8 mouse cellular contexts compared by ENCODE assay signal in genomic region chr5:77309924-77310772, GRCm38 (mm10). TPM values are rescaled to one million over a fixed set of nuclear protein-coding genes. Genes with fewer than 3 reads are reported as not detected.
A peak's percentile ranks its signal among the peaks of the same experiment; 100 is the strongest.
DNase-seq lines count a peak whose midpoint lies in the region; ATAC-seq and TF ChIP-seq lines count a peak whose summit lies in the region.

Noa1 (minus strand) TSS chr5:77310084.
Polr2b (plus strand) TSS chr5:77310147.

- DNase-seq in 3134 (ENCODE audit: extremely low read depth, insufficient read length, low spot score) = peak; percentile 96
- peak; percentile 99 for DNase-seq in adrenal gland, postnatal 36 days
- DNase-seq in heart, adult 18-20 months = peak; percentile 99 to 100
- peak; percentile 99 for DNase-seq in kidney, adult 2 months
- peak; percentile 97 for DNase-seq in spleen, adult 2 months (ENCODE audit: low read depth in 1 of 2, low spot score in 2 of 2)

- H3K9me3 ChIP-seq in embryonic facial prominence, embryonic 13.5 days = no peaks in the 10 kb centered on the region
- no peaks in the 10 kb centered on the region for H3K9me3 ChIP-seq in limb, embryonic 12.5 days
- H3K9me3 ChIP-seq in midbrain, embryonic 15.5 days = no peaks in the 10 kb centered on the region

- H3K4me3 ChIP-seq in embryonic facial prominence, embryonic 13.5 days = peak within 1 kb of the TSS; percentile 82
- peak within 1 kb of the TSS; percentile 83 for H3K4me3 ChIP-seq in kidney, adult 2 months (ENCODE audit: insufficient read depth, low read depth, low read length)
- H3K4me3 ChIP-seq in limb, embryonic 12.5 days (replicated peaks) = peak within 1 kb of the TSS; percentile 91
- H3K4me3 ChIP-seq in midbrain, embryonic 15.5 days = peak within 1 kb of the TSS; percentile 99
- H3K4me3 ChIP-seq in spleen, adult 2 months (ENCODE audit: extremely low read depth, insufficient read depth, insufficient read length) = peak within 1 kb of the TSS; percentile 94

- peak within 1 kb of the TSS; percentile 95 for H3K27ac ChIP-seq in embryonic facial prominence, embryonic 13.5 days
- H3K27ac ChIP-seq in kidney, adult 2 months (ENCODE audit: insufficient read depth, low read depth, low read length) = peak within 1 kb of the TSS; percentile 67
- H3K27ac ChIP-seq in limb, embryonic 12.5 days = peak within 1 kb of the TSS; percentile 94
- peak within 1 kb of the TSS; percentile 94 for H3K27ac ChIP-seq in midbrain, embryonic 15.5 days
- H3K27ac ChIP-seq in spleen, adult 2 months (ENCODE audit: insufficient read depth, low read length) = peak within 1 kb of the TSS; percentile 79

- H3K36me3 ChIP-seq in embryonic facial prominence, embryonic 13.5 days = peaks cover 47% of the 10 kb centered on the region
- H3K36me3 ChIP-seq in kidney, adult 2 months (ENCODE audit: control insufficient read depth, insufficient read depth, low read length) = peaks cover 2% of the 10 kb centered on the region; the same call in 1 of the 2 replicates
- peaks cover 48% of the 10 kb centered on the region for H3K36me3 ChIP-seq in limb, embryonic 12.5 days
- peaks cover 28% of the 10 kb centered on the region; the same call in 1 of the 2 replicates for H3K36me3 ChIP-seq in midbrain, embryonic 15.5 days (replicated peaks)
- peaks cover 17% of the 10 kb centered on the region for H3K36me3 ChIP-seq in spleen, adult 2 months (ENCODE audit: control insufficient read depth, insufficient read depth, low read length)

- H3K9ac ChIP-seq in embryonic facial prominence, embryonic 13.5 days = peak within 1 kb of the TSS; percentile 93
- H3K9ac ChIP-seq in limb, embryonic 12.5 days (replicated peaks) = peak within 1 kb of the TSS; percentile 84
- peak within 1 kb of the TSS; percentile 74 for H3K9ac ChIP-seq in midbrain, embryonic 15.5 days

- peak within 1 kb of the TSS; percentile 100 for H3K4me2 ChIP-seq in embryonic facial prominence, embryonic 13.5 days
- peak within 1 kb of the TSS; percentile 99 for H3K4me2 ChIP-seq in limb, embryonic 12.5 days
- H3K4me2 ChIP-seq in midbrain, embryonic 15.5 days = peak within 1 kb of the TSS; percentile 96

- H3K4me1 ChIP-seq in embryonic facial prominence, embryonic 13.5 days = peaks cover 26% of the 10 kb centered on the region
- H3K4me1 ChIP-seq in kidney, adult 2 months (ENCODE audit: control insufficient read depth, insufficient read depth, low read length) = peaks cover 8% of the 10 kb centered on the region
- peaks cover 22% of the 10 kb centered on the region for H3K4me1 ChIP-seq in limb, embryonic 12.5 days (replicated peaks)
- peaks cover 31% of the 10 kb centered on the region for H3K4me1 ChIP-seq in midbrain, embryonic 15.5 days
- H3K4me1 ChIP-seq in spleen, adult 2 months (ENCODE audit: control insufficient read depth, insufficient read depth, insufficient read length) = peaks cover 14% of the 10 kb centered on the region; the same call in 1 of the 2 replicates

- peak; percentile 81 for TF ChIP-seq POLR2A in kidney, adult 2 months (IDR thresholded peaks at IDR 0.05; ENCODE audit: low read depth, low read length)
- TF ChIP-seq POLR2A in spleen, adult 2 months (IDR thresholded peaks at IDR 0.05; ENCODE audit: low read depth, low read length) = peak; percentile 82

- WGBS in embryonic facial prominence, embryonic 13.5 days = under 1% methylated on average over 85 of the region's 85 CpGs
- under 1% methylated on average over 85 of the region's 85 CpGs for WGBS in kidney, adult 2 months
- under 1% methylated on average over 84 of the region's 85 CpGs for WGBS in limb, embryonic 12.5 days
- WGBS in midbrain, embryonic 15.5 days = under 1% methylated on average over 85 of the region's 85 CpGs
- under 1% methylated on average over 85 of the region's 85 CpGs for WGBS in spleen, adult 2 months

- TF ChIP-seq CTCF in kidney, adult 2 months (conservative IDR thresholded peaks at IDR 0.05; ENCODE audit: insufficient read depth, insufficient read length, low read depth, low read length) = no peak
- TF ChIP-seq CTCF in spleen, adult 2 months (IDR thresholded peaks at IDR 0.05; ENCODE audit: extremely low read depth, insufficient read depth, insufficient read length, insufficient replicate concordance) = no peak

- ATAC-seq in embryonic facial prominence, embryonic 13.5 days (ENCODE audit: insufficient number of reproducible peaks, insufficient read depth, low FRiP score, low TSS enrichment, low read depth) = peak; percentile 96
- ATAC-seq in limb, embryonic 12.5 days (ENCODE audit: insufficient number of reproducible peaks, insufficient read depth, low FRiP score, low TSS enrichment, low read depth) = peak; percentile 95
- peak; percentile 96 for ATAC-seq in midbrain, embryonic 15.5 days (replicated peaks)

- H3K27me3 ChIP-seq in embryonic facial prominence, embryonic 13.5 days = no peaks in the 10 kb centered on the region
- H3K27me3 ChIP-seq in kidney, adult 2 months (replicated peaks; ENCODE audit: control insufficient read depth, insufficient read depth, low read length) = no peaks in the 10 kb centered on the region
- H3K27me3 ChIP-seq in limb, embryonic 12.5 days = no peaks in the 10 kb centered on the region
- no peaks in the 10 kb centered on the region for H3K27me3 ChIP-seq in midbrain, embryonic 15.5 days (replicated peaks)
- H3K27me3 ChIP-seq in spleen, adult 2 months (ENCODE audit: control insufficient read depth, insufficient read depth, low read length) = no peaks in the 10 kb centered on the region

RNA-seq across cellular contexts. Expression of gene Noa1, which starts in this region (rescaled TPM):
- total RNA-seq in adrenal gland, postnatal 36 days (2021) = 10 to 100 TPM; 26.0 to 30.0 TPM
- polyA plus RNA-seq in embryonic facial prominence, embryonic 13.5 days (2015; fragmentation: Nextera tagmentation; extraction: Ambion mirVana) = 29.1 and 30.5 TPM in 2 replicates
- total RNA-seq in heart, adult 18-20 months (2021) = 10 to 100 TPM; 22.1 to 25.7 TPM
- polyA plus RNA-seq in kidney, adult 2 months (2012; rRNA removed) = 15.1 and 17.7 TPM in 2 replicates
- polyA plus RNA-seq in limb, embryonic 12.5 days (2016; fragmentation: Nextera tagmentation; extraction: Ambion mirVana) = 31.8 and 35.0 TPM in 2 replicates
- 36.1 and 37.5 TPM in 2 replicates for polyA plus RNA-seq in midbrain, embryonic 15.5 days (2015; fragmentation: Nextera tagmentation; extraction: Ambion mirVana)
- polyA plus RNA-seq in spleen, adult 2 months (2012; rRNA removed) = 14.1 and 19.8 TPM in 2 replicates

RNA-seq across cellular contexts. Expression of gene Polr2b, which starts in this region (rescaled TPM):
- 10 to 100 TPM; 55.9 to 93.4 TPM for total RNA-seq in adrenal gland, postnatal 36 days (2021)
- 63.3 and 67.3 TPM in 2 replicates for polyA plus RNA-seq in embryonic facial prominence, embryonic 13.5 days (2015; fragmentation: Nextera tagmentation; extraction: Ambion mirVana)
- total RNA-seq in heart, adult 18-20 months (2021) = 10 to 100 TPM; 32.8 to 36.7 TPM
- polyA plus RNA-seq in kidney, adult 2 months (2012; rRNA removed) = 15.7 and 32.2 TPM in 2 replicates
- 83.5 and 87.3 TPM in 2 replicates for polyA plus RNA-seq in limb, embryonic 12.5 days (2016; fragmentation: Nextera tagmentation; extraction: Ambion mirVana)
- 63.8 and 65.2 TPM in 2 replicates for polyA plus RNA-seq in midbrain, embryonic 15.5 days (2015; fragmentation: Nextera tagmentation; extraction: Ambion mirVana)
- polyA plus RNA-seq in spleen, adult 2 months (2012; rRNA removed) = 8.5 and 16.8 TPM in 2 replicates

Comparison
In these comparisons a context has a peak if more than half of its experiments do, and no peak if none do; other contexts are left out.
1. Peak in every context shown above with its lines: DNase-seq, ATAC-seq, H3K4me3 ChIP-seq and H3K27ac ChIP-seq.